Mouse (Mus musculus): ENCODE measurements around the gene Trim30c.
"Not testable (repeated sequence)": the region's sequence is repeated elsewhere in the genome, so short reads cannot be mapped to it uniquely, and the experiment has no call there.

Gene Trim30c

DNA sequence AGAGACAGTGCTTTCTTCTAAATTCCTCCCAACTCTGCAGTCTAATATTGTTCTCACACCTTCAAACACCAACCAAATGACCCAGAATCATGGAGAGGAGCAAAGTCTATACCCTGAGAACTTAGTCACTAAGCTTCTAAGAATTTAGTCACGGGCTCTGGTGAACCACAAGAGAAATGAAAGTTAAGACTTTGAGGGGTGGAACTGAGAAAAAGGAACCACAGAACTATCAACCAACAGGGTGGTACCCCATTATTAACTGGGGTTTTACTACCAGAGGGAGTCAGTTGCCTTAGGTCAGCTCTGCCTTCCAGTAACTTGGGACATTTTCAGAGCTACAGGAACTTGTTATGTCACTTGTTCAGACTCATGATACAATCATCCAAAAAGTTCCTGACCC, at the start of gene Trim30c:
Trim30c (minus strand) TSS at position 140 of the 400 bp plus-strand sequence.
- in situ Hi-C loops (cut with MboI, MseI), result no loop called here

DNA sequence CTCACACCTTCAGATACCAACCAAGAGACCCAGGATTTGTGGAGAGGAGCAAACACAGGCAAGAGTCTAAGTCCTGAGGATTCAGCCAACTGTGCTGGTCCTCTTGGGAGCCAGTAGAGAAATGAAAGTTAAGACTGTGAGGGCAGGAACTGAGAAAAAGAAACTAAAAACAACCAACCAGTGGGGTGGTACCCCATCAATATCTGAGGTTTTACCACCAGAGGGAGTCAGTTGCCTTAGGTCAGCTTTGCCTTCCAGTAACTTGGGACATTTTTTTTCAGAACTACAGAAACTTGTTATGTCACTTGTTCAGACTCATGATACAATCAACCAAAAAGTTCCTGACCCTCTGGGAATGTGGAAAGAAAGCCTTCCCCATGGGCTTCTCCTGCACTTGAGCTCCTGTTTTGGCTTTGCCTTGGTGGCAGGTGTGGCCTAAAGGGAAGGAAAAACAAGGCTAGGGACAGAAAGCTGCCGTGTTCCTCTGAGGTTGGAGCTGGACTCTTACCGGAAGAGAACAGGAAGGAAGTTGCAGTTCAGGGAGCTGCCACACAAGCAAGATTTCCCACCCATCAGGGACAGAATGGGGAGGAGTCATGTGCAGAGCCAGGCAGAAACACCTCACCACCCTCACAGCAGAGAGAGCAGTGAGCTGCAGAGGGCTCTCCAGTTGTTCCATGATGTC, 45.5 kb upstream of the Trim30c start:
- in situ Hi-C loops (cut with MboI, MseI), result loop anchor here (5.0 kb wide), 1 partner anchor 161 kb away; no protein-coding TSS in a partner anchor

DNA sequence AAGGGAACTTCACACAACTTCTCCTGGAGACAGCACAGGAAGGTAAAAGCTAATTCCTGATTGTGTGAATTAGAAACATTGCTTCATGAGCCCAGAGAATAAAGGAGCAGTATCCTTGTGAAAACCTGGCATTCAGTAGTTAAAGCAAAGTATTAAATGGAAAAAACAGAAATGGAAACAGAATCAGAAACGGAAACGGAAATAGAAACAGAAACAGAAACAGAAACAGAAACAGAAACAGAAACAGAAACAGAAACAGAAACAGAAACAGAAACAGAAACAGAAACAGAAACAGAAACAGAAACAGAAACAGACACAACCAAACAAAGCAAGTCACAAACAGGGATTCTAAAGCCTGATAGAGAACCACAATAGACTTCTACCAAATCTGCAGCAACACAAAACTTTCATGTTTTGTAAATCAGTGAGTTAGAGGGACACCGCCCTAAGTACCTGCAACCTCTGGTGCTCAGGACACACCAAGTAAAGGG, 3.9 kb upstream of the Trim30c start:
- in situ Hi-C loops (cut with MboI, MseI), result no loop called here

DNA sequence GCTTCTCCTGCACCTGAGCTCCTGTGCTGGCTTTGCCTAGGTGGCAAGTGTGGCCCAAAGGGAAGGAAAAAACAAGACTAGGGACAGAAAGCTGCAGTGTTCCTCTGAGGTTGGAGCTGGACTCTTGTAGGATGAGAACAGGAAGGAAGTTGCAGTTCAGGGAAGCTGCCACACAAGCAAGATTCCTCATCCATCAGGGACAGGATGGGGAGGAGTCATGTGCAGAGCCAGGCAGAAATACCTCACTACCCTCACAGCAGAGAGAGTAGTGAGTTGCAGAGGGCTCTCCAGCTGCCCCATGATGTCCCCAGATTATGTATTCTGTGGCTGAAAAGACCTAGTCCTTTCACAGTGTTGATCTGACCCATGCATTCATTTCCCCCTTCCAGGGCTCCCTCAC, 503 bp upstream of the Trim30c start:
- in situ Hi-C loops (cut with MboI, MseI), result no loop called here

DNA sequence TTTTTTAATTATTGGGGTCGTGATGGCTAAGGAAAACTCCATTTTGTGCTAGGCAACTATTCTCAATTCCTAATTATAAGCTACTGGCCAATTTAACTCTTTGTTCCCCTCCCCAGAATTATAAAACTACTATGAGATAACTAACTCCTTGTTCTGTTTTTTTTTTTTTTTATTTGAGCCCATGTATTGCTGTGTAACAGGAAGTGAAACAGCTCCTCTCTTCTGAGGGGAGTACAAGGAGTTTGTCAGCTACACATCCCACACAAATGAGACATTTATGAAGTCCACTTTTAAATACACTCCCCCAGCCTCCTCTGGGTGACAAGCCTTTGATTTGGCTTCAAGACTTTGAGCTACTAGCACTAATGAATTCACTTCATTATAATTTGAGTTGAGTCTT, 2.1 kb downstream of the Trim30c start:
- in situ Hi-C loops (cut with MboI, MseI), result no loop called here

DNA sequence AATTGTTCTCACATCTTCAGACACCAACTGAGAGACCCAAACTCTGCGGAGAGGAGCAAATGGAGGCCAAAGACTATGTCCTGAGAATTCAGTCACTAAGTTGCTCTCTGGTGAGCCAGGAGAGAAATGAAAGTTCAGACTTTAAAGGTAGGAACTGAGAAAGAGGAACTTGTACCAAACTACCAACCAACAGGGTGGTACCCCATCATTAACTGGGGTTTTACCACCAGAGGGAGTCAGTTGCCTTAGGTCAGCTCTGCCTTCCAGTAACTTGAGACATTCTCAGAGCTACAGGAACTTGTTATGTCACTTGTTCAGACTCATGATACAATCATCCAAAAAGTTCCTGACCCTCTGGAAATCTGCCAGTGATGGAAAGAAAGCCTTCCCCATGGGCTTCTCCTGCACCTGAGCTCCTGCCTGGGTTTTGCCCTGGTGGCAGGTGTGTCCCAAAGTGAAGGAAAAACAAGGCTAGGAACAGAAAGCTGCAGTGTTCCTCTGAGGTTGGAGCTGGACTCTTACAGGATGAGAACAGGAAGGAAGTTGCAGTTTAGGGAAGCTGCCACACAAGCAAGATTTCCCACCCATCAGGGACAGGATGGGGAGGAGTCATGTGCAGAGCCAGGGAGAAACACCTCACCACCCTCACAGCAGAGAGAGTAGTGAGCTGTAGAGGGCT, 30.8 kb downstream of the Trim30c start, which contains the start of gene Trim30b:
Trim30b (minus strand) TSS at position 149 of the 679 bp plus-strand sequence.
- in situ Hi-C loops (cut with MboI, MseI), result loop anchor here (5.0 kb wide), 1 partner anchor 232 kb away; the partner anchor contains the start of gene Olfr655

DNA sequence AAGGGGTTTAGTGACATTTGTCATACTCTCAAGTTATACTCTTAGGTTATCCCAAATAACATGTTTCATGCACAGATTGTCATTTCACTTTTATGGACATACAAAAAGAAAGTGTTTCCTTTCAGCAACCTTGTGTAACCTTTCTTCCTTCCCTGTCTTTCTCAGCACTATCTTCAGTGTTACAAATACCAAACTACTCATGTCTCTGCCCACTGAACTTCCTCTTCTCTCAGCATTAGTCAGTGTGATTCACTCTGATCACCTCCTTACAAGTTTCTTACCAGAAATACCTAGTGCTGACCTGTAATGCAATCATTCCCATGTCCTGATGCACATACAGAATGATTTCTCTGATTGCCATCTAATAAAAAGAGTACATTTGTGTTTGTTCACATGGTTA, 34.3 kb downstream of the Trim30c start:
- in situ Hi-C loops (cut with MboI, MseI), result no loop called here

DNA sequence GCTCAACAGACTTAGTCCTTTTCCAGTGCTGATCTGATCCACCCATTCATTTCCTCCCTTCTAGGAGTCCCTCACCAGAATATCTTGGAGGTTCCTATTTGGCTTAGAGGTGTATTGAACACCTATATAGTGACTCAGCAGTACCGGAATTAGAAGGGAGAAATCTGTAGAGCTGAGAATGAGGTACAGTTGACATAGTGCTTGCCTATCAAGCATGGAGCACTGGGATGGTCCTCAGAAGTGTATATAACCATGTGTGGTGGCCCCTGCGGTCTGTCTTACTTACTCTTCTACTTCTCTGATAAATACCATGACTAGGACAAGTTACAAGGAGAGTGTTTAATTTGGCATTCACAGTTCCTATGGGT, 47.1 kb downstream of the Trim30c start:
- in situ Hi-C loops (cut with MboI, MseI), result no loop called here

DNA sequence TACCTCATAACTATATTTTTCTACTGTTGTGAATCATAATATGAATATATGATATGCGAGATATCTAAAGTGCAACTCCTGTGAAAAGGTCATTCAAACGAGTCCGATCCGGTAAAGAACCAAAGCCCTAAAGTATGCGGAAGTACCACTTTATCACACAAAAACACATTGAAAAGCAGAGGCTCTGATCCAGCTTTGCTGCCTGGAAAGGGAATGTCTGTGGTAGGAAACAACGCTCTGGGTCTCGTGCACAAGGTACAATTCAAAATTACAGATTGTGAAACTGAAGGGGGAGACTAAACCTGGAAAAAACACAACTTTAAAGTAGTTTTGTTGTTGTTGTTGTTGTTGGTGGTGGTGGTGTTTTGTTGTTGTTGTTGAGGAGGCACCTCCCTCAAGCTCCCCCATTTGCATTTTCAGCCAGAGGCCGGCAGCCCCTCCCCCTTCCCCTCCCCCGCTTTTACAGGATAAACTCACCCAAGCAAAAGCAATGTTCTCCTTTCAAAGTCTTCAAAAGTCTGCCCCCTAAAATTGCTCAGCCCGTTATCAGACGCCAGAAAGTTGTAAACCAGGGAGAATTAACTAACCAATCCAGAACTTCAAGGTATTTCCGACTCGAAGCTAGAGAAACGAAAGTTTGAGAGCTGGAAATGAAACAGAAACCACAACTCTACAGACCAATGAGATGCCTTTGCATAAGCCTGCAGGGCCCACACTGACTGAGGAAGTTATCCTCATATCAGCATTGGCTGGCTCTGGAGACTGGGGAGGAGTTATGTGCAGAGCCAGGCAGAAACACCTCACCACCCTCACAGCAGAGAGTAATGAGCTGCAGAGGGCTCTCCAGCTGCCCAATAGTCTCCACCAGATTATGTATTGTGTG, 47.7 kb downstream of the Trim30c start, which contains the start of gene Trim12c:
Trim12c (minus strand) TSS at position 646 of the 883 bp plus-strand sequence.
- in situ Hi-C loops (cut with MboI, MseI), result no loop called here

DNA sequence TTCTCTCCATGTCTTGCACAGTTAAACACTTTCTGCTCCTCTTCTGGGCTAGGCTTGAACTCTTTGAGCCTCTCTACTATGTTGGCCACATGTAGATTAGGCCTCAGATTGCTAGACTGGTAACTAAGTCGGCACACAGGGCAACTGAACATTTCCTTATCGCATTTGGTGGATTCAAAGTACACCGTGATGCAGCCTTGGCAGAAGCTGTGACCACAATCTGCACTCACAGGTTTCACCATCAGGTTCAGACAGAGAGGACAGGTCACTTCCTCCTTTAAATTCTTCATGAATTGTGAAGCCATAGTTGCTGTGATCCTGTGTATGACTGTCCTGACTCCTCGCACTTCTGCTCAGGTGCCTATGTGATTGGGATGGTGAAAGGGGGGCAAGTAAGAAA, 52.6 kb downstream of the Trim30c start:
- in situ Hi-C loops (cut with MboI, MseI), result not testable (repeated sequence)

DNA sequence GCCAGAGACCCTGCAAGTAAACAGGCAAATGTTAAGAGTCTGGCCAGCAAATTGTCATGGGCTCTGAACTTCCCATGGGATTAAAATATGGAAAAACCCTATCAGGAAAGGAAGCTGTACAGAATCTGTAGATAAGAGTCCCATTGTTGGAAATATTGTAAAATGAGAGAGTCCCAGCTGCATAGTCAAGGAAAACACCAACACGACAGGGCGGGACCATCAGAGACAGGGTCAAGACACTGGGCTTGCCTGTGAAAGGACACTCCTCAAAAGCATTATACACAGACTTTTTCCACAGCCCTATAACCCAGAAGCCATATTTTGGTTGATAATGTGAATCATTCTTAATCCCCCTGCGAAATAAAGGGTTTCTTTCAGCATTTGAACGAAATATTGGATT, 59.9 kb downstream of the Trim30c start:
- in situ Hi-C loops (cut with MboI, MseI), result not testable (repeated sequence)

DNA sequence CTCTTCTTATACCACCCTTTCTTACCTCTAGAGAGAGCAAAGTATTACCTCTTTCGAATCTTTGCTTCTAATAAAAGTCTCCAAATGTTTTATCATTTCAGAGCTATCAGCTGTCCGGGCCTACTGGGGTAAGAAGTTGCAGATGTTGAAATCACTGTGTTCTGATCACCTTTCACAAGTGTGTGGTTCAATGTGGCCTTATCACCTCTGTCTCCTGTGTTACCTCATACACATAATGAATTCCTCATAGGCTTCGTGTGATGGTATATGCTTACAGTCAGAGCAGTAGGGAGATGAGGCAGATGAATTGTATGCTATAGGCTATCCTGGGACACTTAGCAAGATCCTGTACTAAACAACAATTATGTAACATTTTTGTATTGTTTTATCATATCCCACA, 65.1 kb downstream of the Trim30c start:
- in situ Hi-C loops (cut with MboI, MseI), result not testable (repeated sequence)

All from T-helper 1 cell (primary cell).